Mouse (Mus musculus) midbrain, embryonic 10.5 days (tissue): Measurements from ENCODE around the gene Gm3402. TPM values are rescaled to one million over a fixed set of nuclear protein-coding genes. Genes with fewer than 3 reads are reported as not detected.
"Not testable (repeated sequence)": the region's sequence is repeated elsewhere in the genome, so short reads cannot be mapped to it uniquely, and the experiment has no call there.

Source experiments
- DNase-seq: peaks from one replicate; pipeline ENCODE4 v3.0.0-alpha.2; 2017; ENCODE audit warnings: low spot score
- H3K27ac ChIP-seq: fragments of 300-500 bp; sonication (generic); replicated peaks from 2 replicates; pipeline ENCODE4 v1.5.1; 2016; ENCODE audit warnings: mild to moderate bottlenecking
- H3K27me3 ChIP-seq: fragments of 300-500 bp; sonication (generic); 2 replicates; pipeline ENCODE4 v1.6.1; 2016; ENCODE audit warnings: low read depth, mild to moderate bottlenecking; ENCODE audit not compliant: poor library complexity, severe bottlenecking
- H3K36me3 ChIP-seq: fragments of 300-500 bp; sonication (generic); 2 replicates; pipeline ENCODE4 v1.6.1; 2016; ENCODE audit warnings: mild to moderate bottlenecking, moderate library complexity
- H3K4me1 ChIP-seq: fragments of 300-500 bp; sonication (generic); 2 replicates; pipeline ENCODE4 v1.6.1; 2016
- H3K4me3 ChIP-seq: fragments of 300-500 bp; sonication (generic); 2 replicates; pipeline ENCODE4 v1.5.1; 2016; ENCODE audit warnings: mild to moderate bottlenecking, moderate library complexity
- H3K9me3 ChIP-seq: fragments of 300-500 bp; sonication (generic); replicated peaks from 2 replicates; pipeline ENCODE4 v1.6.1; 2016; ENCODE audit warnings: mild to moderate bottlenecking
- WGBS: fragments of 180-500 bp; shearing (Covaris S2); methylation state at CpG from one replicate; pipeline ENCODE4 v1.1.7; 2016; 5-methylcytosine and 5-hydroxymethylcytosine counted together
- polyA plus RNA-seq: library from polyadenylated mRNA; unstranded; fragments of >200 nt; fragmentation: Nextera tagmentation; extraction: Ambion mirVana; gene quantifications from 2 replicates; pipeline ENCODE4 v1.2.1, GENCODE M21; 2016

Gm3402 gene
- not detected in 2 replicates for polyA plus RNA-seq

- not testable (repeated sequence) for H3K36me3 ChIP-seq, H3K27me3 ChIP-seq, DNase-seq, H3K4me1 ChIP-seq, H3K9me3 ChIP-seq, H3K27ac ChIP-seq, H3K4me3 ChIP-seq
- 100% methylated on average over 1 of the region's 5 CpGs for WGBS
These were observed at the start of gene Gm3402 for GRCm38 (mm10) chr5:146513823-146514222. Gm3402 (plus strand) TSS chr5:146514123.

GRCm38 (mm10) chr5:146466663-146467062, 47.3 kb upstream of the Gm3402 start:
- Histone ChIP-seq H3K9me3 (no peaks in the 10 kb centered on the region), H3K36me3 (peaks cover 72% of the 10 kb centered on the region), H3K4me1 (no peaks in the 10 kb centered on the region), H3K4me3 (no peak overlapping the region), H3K27me3 (no peaks in the 10 kb centered on the region), H3K27ac (no peak overlapping the region)
- DNase-seq = no peak
- WGBS = 94% methylated on average over 19 of the region's 19 CpGs

- Histone ChIP-seq H3K9me3 (no peaks in the 10 kb centered on the region), H3K36me3 (peaks cover 69% of the 10 kb centered on the region), H3K4me1 (no peaks in the 10 kb centered on the region), H3K27ac (no peak overlapping the region), H3K27me3 (no peaks in the 10 kb centered on the region), H3K4me3 (no peak overlapping the region)
- DNase-seq = no peak
- 98% methylated on average over 9 of the region's 9 CpGs for WGBS
These were observed 45.6 kb upstream of the Gm3402 start for GRCm38 (mm10) chr5:146468311-146468710.

- H3K4me1 ChIP-seq = no peaks in the 10 kb centered on the region
- no peak overlapping the region for H3K4me3 ChIP-seq
- no peak overlapping the region for H3K27ac ChIP-seq
- 90% methylated on average over 9 of the region's 9 CpGs for WGBS
- H3K36me3 ChIP-seq = peaks cover 65% of the 10 kb centered on the region
- no peaks in the 10 kb centered on the region for H3K9me3 ChIP-seq
- no peaks in the 10 kb centered on the region for H3K27me3 ChIP-seq
- no peak for DNase-seq
These were observed 43.1 kb upstream of the Gm3402 start for GRCm38 (mm10) chr5:146470821-146471220.

- DNase-seq = no peak
- no peak overlapping the region for H3K27ac ChIP-seq
- H3K27me3 ChIP-seq = no peaks in the 10 kb centered on the region
- 93% methylated on average over 5 of the region's 5 CpGs for WGBS
- no peak overlapping the region for H3K4me3 ChIP-seq
- no peaks in the 10 kb centered on the region for H3K9me3 ChIP-seq
- peaks cover 61% of the 10 kb centered on the region for H3K36me3 ChIP-seq
- no peaks in the 10 kb centered on the region for H3K4me1 ChIP-seq
These were observed 42.6 kb upstream of the Gm3402 start for GRCm38 (mm10) chr5:146471311-146471710.

- H3K27ac ChIP-seq = no peak overlapping the region
- H3K9me3 ChIP-seq = no peaks in the 10 kb centered on the region
- no peak for DNase-seq
- no peaks in the 10 kb centered on the region for H3K27me3 ChIP-seq
- H3K36me3 ChIP-seq = peaks cover 55% of the 10 kb centered on the region
- no peak overlapping the region for H3K4me3 ChIP-seq
- 95% methylated on average over 12 of the region's 12 CpGs for WGBS
- no peaks in the 10 kb centered on the region for H3K4me1 ChIP-seq
These were observed 42.1 kb upstream of the Gm3402 start for GRCm38 (mm10) chr5:146471821-146472220.

- not testable (repeated sequence) for H3K27ac ChIP-seq, H3K36me3 ChIP-seq, H3K4me3 ChIP-seq, H3K27me3 ChIP-seq, H3K9me3 ChIP-seq, DNase-seq, H3K4me1 ChIP-seq
- 11% methylated on average over 4 of the region's 4 CpGs for WGBS
These were observed 34.4 kb upstream of the Gm3402 start for GRCm38 (mm10) chr5:146479564-146479963.

GRCm38 (mm10) chr5:146481665-146482064, 32.3 kb upstream of the Gm3402 start, which contains the start of gene Gm6408:
Gm6408 (plus strand) TSS chr5:146481965.
- H3K9me3 ChIP-seq, H3K27ac ChIP-seq, H3K27me3 ChIP-seq, H3K4me3 ChIP-seq, DNase-seq, H3K4me1 ChIP-seq, H3K36me3 ChIP-seq: not testable (repeated sequence)
- WGBS = 94% methylated on average over 3 of the region's 3 CpGs

GRCm38 (mm10) chr5:146488959-146489358, 25.0 kb upstream of the Gm3402 start:
- DNase-seq, H3K4me1 ChIP-seq, H3K9me3 ChIP-seq, H3K27ac ChIP-seq, H3K36me3 ChIP-seq, H3K27me3 ChIP-seq, H3K4me3 ChIP-seq: not testable (repeated sequence)
- WGBS = 13% methylated on average over 3 of the region's 4 CpGs

- H3K27me3 ChIP-seq, H3K36me3 ChIP-seq, H3K4me3 ChIP-seq, H3K27ac ChIP-seq, DNase-seq, H3K4me1 ChIP-seq, H3K9me3 ChIP-seq: not testable (repeated sequence)
- WGBS = no CpG with 5 or more reads among the region's 5 CpGs
These were observed 22.9 kb upstream of the Gm3402 start, which contains the start of gene Gm6370 for GRCm38 (mm10) chr5:146491063-146491462. Gm6370 (plus strand) TSS chr5:146491363.

GRCm38 (mm10) chr5:146502099-146502498, 11.8 kb upstream of the Gm3402 start, which contains the start of gene 4930449I24Rik:
4930449I24Rik (plus strand) TSS chr5:146502399.
- H3K4me3 ChIP-seq, H3K27ac ChIP-seq, H3K27me3 ChIP-seq, H3K4me1 ChIP-seq, DNase-seq, H3K36me3 ChIP-seq, H3K9me3 ChIP-seq: not testable (repeated sequence)
- WGBS = no CpG with 5 or more reads among the region's 5 CpGs

GRCm38 (mm10) chr5:146525501-146525900, 11.6 kb downstream of the Gm3402 start, which contains the start of gene Gm3404:
Gm3404 (plus strand) TSS chr5:146525801.
- not testable (repeated sequence) for H3K27ac ChIP-seq, H3K27me3 ChIP-seq, H3K4me1 ChIP-seq, H3K9me3 ChIP-seq, DNase-seq, H3K4me3 ChIP-seq, H3K36me3 ChIP-seq
- 100% methylated on average over 3 of the region's 3 CpGs for WGBS

- not testable (repeated sequence) for H3K27ac ChIP-seq, H3K4me1 ChIP-seq, H3K4me3 ChIP-seq, H3K27me3 ChIP-seq, DNase-seq, H3K36me3 ChIP-seq, H3K9me3 ChIP-seq
- 97% methylated on average over 3 of the region's 3 CpGs for WGBS
These were observed 23.4 kb downstream of the Gm3402 start, which contains the start of gene Gm3409 for GRCm38 (mm10) chr5:146537347-146537746. Gm3409 (plus strand) TSS chr5:146537647.

GRCm38 (mm10) chr5:146555836-146556235, 41.9 kb downstream of the Gm3402 start, which contains the start of gene Gm3415:
Gm3415 (plus strand) TSS chr5:146556136.
- not testable (repeated sequence) for DNase-seq
- no CpG with 5 or more reads among the region's 3 CpGs for WGBS

More at GRCm38 (mm10) chr5:146555836-146556235, 41.9 kb downstream of the Gm3402 start, which contains the start of gene Gm3415:
- not testable (repeated sequence) for H3K4me1 ChIP-seq, H3K4me3 ChIP-seq, H3K27me3 ChIP-seq, H3K27ac ChIP-seq, H3K9me3 ChIP-seq, H3K36me3 ChIP-seq
